Mouse (Mus musculus): ENCODE measurements around the gene Pde10a.

DNA sequence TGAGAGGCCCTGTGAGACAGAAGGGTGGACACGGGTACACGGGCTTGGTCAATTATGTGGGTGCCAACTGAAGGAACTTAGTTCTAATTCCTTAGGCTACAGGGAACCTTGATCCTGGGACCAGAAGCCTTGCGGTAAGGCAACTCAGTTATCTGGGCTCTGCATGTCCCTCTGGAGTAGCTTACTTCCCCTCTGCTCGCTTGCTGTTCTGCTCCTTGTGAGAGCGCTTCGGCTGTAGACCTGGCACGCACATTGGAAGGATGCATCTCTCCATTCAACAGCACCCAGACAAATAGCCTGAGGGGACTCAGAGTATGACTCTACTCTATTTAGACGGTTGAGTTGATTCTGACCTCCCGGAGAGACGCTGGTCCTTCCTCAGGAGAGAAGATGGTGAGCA, 344.1 kb downstream of the Pde10a start:
- no peak for TF ChIP-seq CTCF (conservative IDR thresholded peaks at IDR 0.05; ENCODE audit: insufficient read depth, insufficient read length, low read depth, low read length)
- TF ChIP-seq POLR2A (IDR thresholded peaks at IDR 0.05; ENCODE audit: low read depth, low read length), result no peak
